Mouse (Mus musculus) c-Kit-positive CD71-negative TER-119-negative erythroid progenitor cells, embryonic 14.5 days (primary cell): ENCODE measurements at regions not wholly inside any gene's neighbourhood (a gene's known extent, or its start where the extent isn't known, plus 50 kb on each side); places are given as distances from the start of the nearest gene placed in this dataset.

ENCODE experiments used
- DNase-seq: peaks from one replicate; pipeline ENCODE4 v3.0.0-alpha.2; 2013; ENCODE audit warnings: low read depth

GRCm38 (mm10) chr9:115611713-115612112 is 297.5 kb upstream of the Gadl1 start:
- DNase-seq: no peak

GRCm38 (mm10) chr9:115612908-115613307 is 296.3 kb upstream of the Gadl1 start:
- no peak for DNase-seq

GRCm38 (mm10) chr9:115614007-115614406 is 295.2 kb upstream of the Gadl1 start:
- DNase-seq: no peak

GRCm38 (mm10) chr9:115617909-115618308 is 291.3 kb upstream of the Gadl1 start:
- no peak for DNase-seq

- peak; percentile 36 for DNase-seq
Measured at GRCm38 (mm10) chr9:115623948-115624347, 285.3 kb upstream of the Gadl1 start.

- DNase-seq: no peak
Measured at GRCm38 (mm10) chr9:115624721-115625496, 284.3 kb upstream of the Gadl1 start.

GRCm38 (mm10) chr9:115627551-115627950 is 281.7 kb upstream of the Gadl1 start:
- no peak for DNase-seq

DNA sequence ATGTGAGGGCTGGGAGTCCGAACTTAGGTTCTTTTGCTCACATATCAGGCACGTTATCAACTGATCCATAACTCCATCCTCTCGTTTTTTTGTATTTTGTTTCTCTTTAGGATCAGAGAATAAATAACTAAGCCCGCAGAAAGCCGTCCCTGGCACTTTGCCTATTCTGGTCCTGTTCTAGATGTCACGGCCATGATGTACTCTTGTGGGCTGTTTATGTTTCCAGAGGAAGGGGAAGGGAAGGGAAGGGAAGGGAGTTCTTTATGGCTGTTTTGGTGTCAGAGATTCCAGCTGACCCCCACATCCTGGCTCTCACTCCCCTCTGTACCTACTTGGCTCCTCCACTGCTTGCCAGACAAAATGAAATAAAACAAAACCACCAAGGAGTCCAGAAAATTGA is 272.1 kb upstream of the Gadl1 start:
- DNase-seq: no peak

DNA sequence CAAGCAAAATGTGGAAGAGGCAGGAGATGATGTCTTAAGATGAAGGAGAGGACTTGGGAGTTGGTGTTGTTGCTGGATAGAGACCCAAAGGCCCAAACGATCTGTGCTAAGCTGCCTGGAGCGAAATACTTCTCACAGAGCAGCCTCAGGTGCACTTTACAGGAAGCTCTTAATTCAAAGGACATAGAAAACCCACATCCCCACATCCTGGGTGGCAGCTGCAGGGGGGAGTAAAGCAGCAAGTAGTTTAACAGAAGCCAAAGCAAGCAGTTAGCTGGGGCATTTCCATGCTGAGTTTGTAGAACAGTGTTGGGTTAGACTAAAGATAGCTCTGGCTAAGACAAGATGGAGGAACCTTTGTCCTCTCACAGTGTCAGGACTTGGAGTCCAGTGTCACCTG is 268.5 kb upstream of the Gadl1 start:
- no peak for DNase-seq

DNA sequence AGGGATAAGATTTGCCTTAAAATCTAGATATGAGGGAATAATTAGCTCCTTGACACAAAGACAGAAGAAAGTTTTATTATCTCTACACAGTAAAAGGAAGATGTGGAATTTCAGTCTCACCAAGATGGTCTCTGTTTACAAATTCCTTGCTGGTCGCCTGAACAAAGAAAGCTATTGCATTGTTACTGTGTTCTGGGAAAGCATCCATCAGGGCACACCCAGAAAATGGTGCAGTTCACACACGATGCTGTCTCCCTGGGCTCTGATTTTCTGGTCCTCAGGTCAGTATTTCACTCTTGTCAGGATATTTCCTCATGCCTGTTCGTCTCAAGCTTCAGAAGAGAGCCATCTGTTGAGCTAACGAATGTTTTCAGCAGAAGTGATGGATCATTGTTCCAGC is 267.2 kb upstream of the Gadl1 start:
- no peak for DNase-seq

GRCm38 (mm10) chr9:115644953-115645352 is 264.3 kb upstream of the Gadl1 start:
- no peak for DNase-seq

DNA sequence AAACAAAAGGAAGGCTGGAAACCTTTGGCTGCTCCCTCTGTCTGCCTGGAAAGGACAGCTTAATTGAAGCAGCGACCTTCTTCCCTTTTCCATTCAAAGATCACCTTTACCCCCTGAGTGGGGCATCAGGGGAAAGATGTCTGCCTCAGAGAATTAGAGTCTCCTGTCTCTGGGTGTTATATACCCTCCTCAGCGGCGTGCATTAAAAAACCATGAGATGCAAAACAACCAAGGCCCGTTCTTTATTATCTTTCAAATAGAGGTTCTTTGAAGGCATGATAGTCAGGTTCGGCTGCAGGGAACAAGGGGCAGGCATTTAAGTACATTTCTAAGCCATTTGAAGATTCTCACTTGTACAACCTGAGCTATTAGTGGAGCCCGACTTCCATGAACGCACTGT is 263.0 kb upstream of the Gadl1 start:
- no peak for DNase-seq

DNA sequence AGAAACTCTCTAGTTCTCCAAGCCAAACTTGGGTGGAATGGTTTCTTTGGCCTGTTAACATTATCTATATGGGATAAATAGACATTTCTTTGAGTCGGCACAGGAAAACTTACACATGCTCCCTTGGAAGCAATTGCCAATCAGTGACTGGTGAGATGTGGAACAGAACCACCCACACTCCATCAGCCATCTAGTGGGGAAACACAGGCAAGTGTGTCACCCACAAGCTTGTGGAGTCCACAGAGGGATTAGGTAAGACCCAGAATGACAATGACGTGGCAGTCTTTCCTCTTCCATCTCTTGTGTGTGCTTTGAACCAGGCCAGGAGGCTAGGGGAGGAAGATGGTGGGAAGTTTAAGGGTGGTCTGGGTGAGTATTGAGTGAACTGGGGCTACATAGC is 257.5 kb upstream of the Gadl1 start:
- DNase-seq: no peak

- no peak for DNase-seq
Measured at GRCm38 (mm10) chr9:115653116-115653515, 256.1 kb upstream of the Gadl1 start.

- DNase-seq: no peak
Measured at GRCm38 (mm10) chr9:115654933-115655332, 254.3 kb upstream of the Gadl1 start.

DNA sequence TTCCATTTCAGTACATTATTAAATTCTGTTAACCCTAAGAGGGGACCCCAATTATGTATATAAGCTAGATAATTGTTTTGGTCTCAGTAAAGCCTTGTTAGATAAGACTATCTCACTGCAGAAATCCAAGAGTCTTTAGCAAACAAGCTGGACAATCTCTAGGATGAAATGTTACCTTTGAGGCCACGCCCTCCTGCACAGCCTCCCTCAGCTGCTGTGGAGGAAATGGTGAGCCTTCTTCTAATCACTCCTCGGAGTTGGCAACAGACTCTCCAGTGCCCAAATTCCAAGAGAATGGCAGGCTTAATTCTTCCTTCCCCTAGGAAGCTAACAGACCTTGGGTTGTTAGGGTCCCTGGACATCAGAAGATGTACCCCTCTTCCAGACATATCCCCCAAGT is 252.7 kb upstream of the Gadl1 start:
- no peak for DNase-seq

GRCm38 (mm10) chr9:115656994-115657713 is 252.1 kb upstream of the Gadl1 start:
- peak; percentile 23 for DNase-seq

- no peak for DNase-seq
Measured at GRCm38 (mm10) chr9:115658477-115658876, 250.8 kb upstream of the Gadl1 start.

GRCm38 (mm10) chr9:115660371-115660770 is 248.9 kb upstream of the Gadl1 start:
- no peak for DNase-seq

DNA sequence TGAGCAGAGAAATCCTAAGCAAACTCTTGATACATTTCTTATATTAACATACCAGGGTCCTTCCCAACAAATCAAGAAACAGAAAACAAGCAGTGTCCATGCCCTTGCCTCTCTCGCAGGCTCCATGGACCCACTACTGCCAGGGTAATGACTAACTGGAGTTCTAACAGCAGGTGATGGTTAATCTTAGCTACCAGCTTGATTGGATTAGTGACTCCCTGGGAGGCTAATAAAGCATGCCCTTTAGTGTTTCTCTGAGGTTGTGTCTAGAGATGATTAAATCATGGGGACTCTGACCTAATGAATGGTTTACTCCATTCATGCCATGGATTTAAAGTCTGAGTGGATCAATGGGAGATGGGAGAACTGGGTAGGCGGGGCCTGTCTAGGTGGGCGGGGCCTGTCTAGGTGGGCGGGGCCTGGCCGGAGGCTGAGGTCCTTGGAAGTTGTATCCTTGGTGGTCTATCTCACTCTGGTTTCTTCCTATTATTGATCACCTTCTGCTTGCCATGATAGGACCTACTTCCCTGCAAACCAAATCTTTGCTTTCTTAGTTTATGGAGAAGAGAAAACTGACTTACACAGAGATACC is 247.3 kb upstream of the Gadl1 start:
- no peak for DNase-seq

GRCm38 (mm10) chr9:115665337-115666004 is 243.8 kb upstream of the Gadl1 start:
- DNase-seq: no peak

- DNase-seq: no peak
Measured at GRCm38 (mm10) chr9:115666530-115666929, 242.7 kb upstream of the Gadl1 start.
